ENCODE assay signal across 7 mouse cellular contexts in the genomic region with DNA sequence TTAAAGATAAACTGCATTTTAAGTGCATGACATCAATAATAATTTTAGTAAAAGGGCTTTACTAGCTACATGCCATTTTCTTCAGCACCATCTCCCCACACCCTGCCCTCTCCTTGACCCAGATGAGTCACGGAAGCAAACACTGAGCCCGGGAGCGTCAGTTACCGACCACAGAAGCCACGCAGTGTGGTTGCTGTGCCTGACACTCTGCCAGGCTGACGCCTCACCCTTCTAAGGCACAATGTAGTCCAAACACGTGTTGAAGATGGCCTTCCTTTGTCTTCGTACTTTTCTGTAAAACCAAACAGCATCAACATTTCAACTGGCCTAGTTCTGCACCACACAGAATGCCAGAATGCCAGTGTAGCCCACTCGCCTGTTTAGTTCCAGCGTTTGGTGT. TPM values are rescaled to one million over a fixed set of nuclear protein-coding genes. Genes with fewer than 3 reads are reported as not detected.
A peak's percentile ranks its signal among the peaks of the same experiment; 100 is the strongest.
DNase-seq lines count a peak whose midpoint lies in the region; ATAC-seq lines count a peak whose summit lies in the region.

No protein-coding gene starts in this region.

- peak; percentile 98 for ATAC-seq in granulocyte monocyte progenitor cell, adult 5-6 weeks (replicated peaks; ENCODE audit: poor library complexity, severe bottlenecking)
- ATAC-seq in monocyte, adult 5-6 weeks (replicated peaks; ENCODE audit: insufficient number of reproducible peaks, low FRiP score, low TSS enrichment, poor library complexity, severe bottlenecking), result peak; percentile 96

- peak; percentile 97 for DNase-seq in 3T3-L1 (ENCODE audit: low read depth, low spot score)
- DNase-seq in CD8-positive naive resting alpha-beta T cell, adult 2 months (ENCODE audit: low read depth in 2 of 2, low spot score in 2 of 2), result peak; percentile 59 to 69
- DNase-seq in cerebellum, postnatal 36 days, result no peak
- no peak for DNase-seq in kidney, adult 9 months
- no peak for DNase-seq in cerebellum, adult 8-10 months

RNA-seq across cellular contexts. Expression of gene Rbm47, which starts 27.1 kb away (rescaled TPM):
- total RNA-seq in granulocyte monocyte progenitor cell, adult 5-6 weeks (2014; fragmentation: Nextera tagmentation), result 8.9 and 11.7 TPM in 2 replicates
- total RNA-seq in granulocyte monocyte progenitor cell, adult 5-6 weeks (2017), result 3.2 and 5.1 TPM in 2 replicates
- total RNA-seq in monocyte, adult 5-6 weeks (2017), result 14.4 to 23.3 TPM (median 16.8 TPM) in 3 replicates

RNA-seq across cellular contexts. Expression of gene Nsun7, which starts 59.7 kb away (rescaled TPM):
- total RNA-seq in granulocyte monocyte progenitor cell, adult 5-6 weeks (2014; fragmentation: Nextera tagmentation), result not detected in 2 replicates
- not detected in 2 replicates for total RNA-seq in granulocyte monocyte progenitor cell, adult 5-6 weeks (2017)
- total RNA-seq in monocyte, adult 5-6 weeks (2017), result not detected in 3 replicates

Comparison
In these comparisons a context has a peak if more than half of its experiments do, and no peak if none do; other contexts are left out.
1. DNase-seq: peak in 3T3-L1 (single experiment) and CD8-positive naive resting alpha-beta T cell, adult 2 months (2 of 2); none in cerebellum, postnatal 36 days (0 of 2), kidney, adult 9 months (single experiment) and cerebellum, adult 8-10 months (single experiment).